Mouse (Mus musculus) liver, embryonic 15.5 days (tissue): ENCODE data around the gene Erc1. TPM values are rescaled to one million over a fixed set of nuclear protein-coding genes. Genes with fewer than 3 reads are reported as not detected.
A peak's percentile ranks its signal among the peaks of the same experiment; 100 is the strongest.

ENCODE experiments used
- ATAC-seq: fragments of 200-750 bp; cut with Nextera tagmentation; 2 replicates; pipeline ENCODE4 v1.8.0; 2017; ENCODE audit warnings: moderate number of reproducible peaks, mild to moderate bottlenecking, moderate library complexity; ENCODE audit not compliant: insufficient read depth
- H3K27ac ChIP-seq: fragments of 300-500 bp; sonication (generic); replicated peaks from 2 replicates; pipeline ENCODE4 v1.5.1; 2015; ENCODE audit warnings: mild to moderate bottlenecking, inconsistent platforms
- H3K27me3 ChIP-seq: fragments of 300-500 bp; sonication (generic); 2 replicates; pipeline ENCODE4 v1.6.1; 2015; ENCODE audit warnings: mild to moderate bottlenecking, inconsistent platforms
- H3K36me3 ChIP-seq: fragments of 300-500 bp; sonication (generic); replicated peaks from 2 replicates; pipeline ENCODE4 v1.6.1; 2015; ENCODE audit warnings: moderate library complexity, mild to moderate bottlenecking, inconsistent platforms
- H3K4me1 ChIP-seq: fragments of 300-500 bp; sonication (generic); replicated peaks from 2 replicates; pipeline ENCODE4 v1.6.1; 2015; ENCODE audit warnings: inconsistent platforms
- H3K4me2 ChIP-seq: fragments of 300-500 bp; sonication (generic); 2 replicates; pipeline ENCODE4 v1.6.1; 2015; ENCODE audit warnings: moderate library complexity, mild to moderate bottlenecking, inconsistent platforms
- H3K4me3 ChIP-seq: fragments of 300-500 bp; sonication (generic); replicated peaks from 2 replicates; pipeline ENCODE4 v1.5.1; 2015; ENCODE audit warnings: mild to moderate bottlenecking, inconsistent platforms
- H3K9ac ChIP-seq: fragments of 300-500 bp; sonication (generic); 2 replicates; pipeline ENCODE4 v1.6.1; 2015; ENCODE audit warnings: moderate library complexity, mild to moderate bottlenecking, inconsistent platforms
- H3K9me3 ChIP-seq: fragments of 300-500 bp; sonication (generic); replicated peaks from 2 replicates; pipeline ENCODE4 v1.6.1; 2016; ENCODE audit warnings: inconsistent platforms
- WGBS: fragments of 180-500 bp; shearing (Covaris S2); methylation state at CpG from one replicate; pipeline ENCODE4 v1.1.7; 2015; ENCODE audit warnings: mixed read lengths; ENCODE audit not compliant: insufficient replicate concordance; 5-methylcytosine and 5-hydroxymethylcytosine counted together
- polyA plus RNA-seq: library from polyadenylated mRNA; unstranded; fragments of >200 nt; fragmentation: Nextera tagmentation; extraction: Ambion mirVana; gene quantifications from 2 replicates; pipeline ENCODE4 v1.2.1, GENCODE M21; 2015

Erc1 gene
- 3.0 and 3.7 TPM in 2 replicates for polyA plus RNA-seq

DNA sequence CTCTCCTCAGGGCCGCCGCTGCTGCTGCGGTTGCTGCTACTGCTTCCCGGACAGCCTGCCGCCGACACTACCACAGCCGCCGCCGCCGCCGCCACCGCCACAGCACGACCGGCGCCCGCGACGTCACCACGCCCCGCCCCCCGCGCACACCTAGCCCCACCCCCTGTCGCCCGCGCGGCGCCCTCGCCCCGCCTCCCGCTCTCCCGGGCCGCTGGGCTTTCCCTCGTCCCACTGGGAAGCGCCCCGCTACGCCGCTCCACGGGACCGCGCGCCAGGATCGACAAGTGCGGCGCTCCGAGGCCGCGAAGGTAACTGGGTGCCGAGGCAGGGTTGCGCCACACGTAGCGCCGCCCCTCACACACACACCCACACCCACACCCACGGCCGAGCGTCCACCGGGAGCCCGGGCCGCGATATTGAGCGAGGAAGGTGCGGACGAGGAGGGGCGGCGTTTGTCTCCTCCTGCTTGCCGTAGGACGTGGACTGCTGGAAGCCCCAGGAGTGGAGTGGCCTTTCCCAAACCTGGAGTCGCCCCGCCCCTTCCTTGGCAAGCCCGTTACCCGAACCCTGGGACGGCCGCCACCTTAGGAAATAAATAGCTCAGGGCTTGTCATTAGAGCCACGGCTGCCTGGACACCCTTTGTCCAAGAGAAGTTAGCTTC, at the start of gene Erc1:
Erc1 (minus strand) TSS at position 134 of the 662 bp plus-strand sequence.
- Histone ChIP-seq H3K9me3 (no peaks in the 10 kb centered on the region), H3K27ac (peak within 1 kb of the TSS; percentile 94), H3K4me1 (peaks cover 25% of the 10 kb centered on the region), H3K27me3 (no peaks in the 10 kb centered on the region), H3K36me3 (no peaks in the 10 kb centered on the region), H3K4me2 (peak within 1 kb of the TSS; percentile 98), H3K4me3 (peak within 1 kb of the TSS; percentile 95), H3K9ac (peak within 1 kb of the TSS; percentile 89)
- under 1% methylated on average over 69 of the region's 73 CpGs for WGBS
- peak; percentile 94 for ATAC-seq

DNA sequence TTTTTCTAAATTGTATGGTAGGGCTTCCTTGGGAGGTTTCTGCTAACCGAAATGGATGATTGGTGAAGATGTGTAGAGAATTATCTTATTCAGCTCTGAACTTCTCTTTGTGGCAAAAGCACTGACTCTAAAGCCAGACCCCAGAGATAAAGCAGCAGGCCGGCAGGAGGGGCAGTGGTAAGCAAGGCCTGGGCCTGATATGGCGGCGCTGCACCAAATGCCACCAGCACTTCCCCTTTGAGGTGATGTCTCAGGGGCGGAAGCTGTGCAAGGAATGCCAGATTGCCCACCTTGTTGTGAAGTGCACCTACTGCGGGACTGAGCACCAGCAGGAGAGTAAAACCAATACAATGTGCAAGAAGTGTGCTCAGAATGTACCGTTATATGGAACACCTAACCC, 44.7 kb upstream of the Erc1 start:
- WGBS: 33% methylated on average over 7 of the region's 7 CpGs
- ATAC-seq: no peak

DNA sequence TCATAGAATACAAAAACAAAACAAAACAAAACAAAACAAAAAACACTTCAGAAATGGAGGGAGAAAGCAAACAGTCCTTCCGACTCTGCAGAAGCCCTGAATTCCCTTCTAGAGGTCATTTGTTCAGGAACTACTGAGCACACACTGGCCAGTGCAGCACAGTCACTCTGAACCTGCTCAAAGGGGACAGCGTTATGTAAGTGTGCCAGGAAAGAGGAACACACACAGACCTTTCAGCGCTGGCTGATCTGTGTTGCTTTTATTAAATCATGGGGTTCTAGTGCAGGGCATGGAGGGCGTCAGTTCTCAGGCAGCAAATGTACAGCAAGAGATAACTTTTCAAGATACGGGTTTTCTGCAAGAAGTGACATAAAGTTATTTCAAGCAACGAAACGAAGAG, 35.2 kb upstream of the Erc1 start:
- WGBS: 42% methylated on average over 7 of the region's 7 CpGs
- H3K27ac ChIP-seq: no peak overlapping the region
- no peak overlapping the region for H3K4me2 ChIP-seq
- no peaks in the 10 kb centered on the region for H3K36me3 ChIP-seq
- H3K9me3 ChIP-seq: no peaks in the 10 kb centered on the region
- ATAC-seq: no peak
- no peaks in the 10 kb centered on the region for H3K27me3 ChIP-seq
- no peak overlapping the region for H3K4me3 ChIP-seq
- no peak overlapping the region for H3K9ac ChIP-seq
- H3K4me1 ChIP-seq: no peaks in the 10 kb centered on the region

More for the DNA sequence above, 44.7 kb upstream of the Erc1 start:
- H3K36me3 ChIP-seq: no peaks in the 10 kb centered on the region
- peaks cover 23% of the 10 kb centered on the region for H3K27me3 ChIP-seq
- no peaks in the 10 kb centered on the region for H3K4me1 ChIP-seq
- no peak overlapping the region for H3K9ac ChIP-seq
- H3K4me3 ChIP-seq: no peak overlapping the region
- H3K9me3 ChIP-seq: no peaks in the 10 kb centered on the region
- H3K27ac ChIP-seq: no peak overlapping the region
- no peak overlapping the region for H3K4me2 ChIP-seq

DNA sequence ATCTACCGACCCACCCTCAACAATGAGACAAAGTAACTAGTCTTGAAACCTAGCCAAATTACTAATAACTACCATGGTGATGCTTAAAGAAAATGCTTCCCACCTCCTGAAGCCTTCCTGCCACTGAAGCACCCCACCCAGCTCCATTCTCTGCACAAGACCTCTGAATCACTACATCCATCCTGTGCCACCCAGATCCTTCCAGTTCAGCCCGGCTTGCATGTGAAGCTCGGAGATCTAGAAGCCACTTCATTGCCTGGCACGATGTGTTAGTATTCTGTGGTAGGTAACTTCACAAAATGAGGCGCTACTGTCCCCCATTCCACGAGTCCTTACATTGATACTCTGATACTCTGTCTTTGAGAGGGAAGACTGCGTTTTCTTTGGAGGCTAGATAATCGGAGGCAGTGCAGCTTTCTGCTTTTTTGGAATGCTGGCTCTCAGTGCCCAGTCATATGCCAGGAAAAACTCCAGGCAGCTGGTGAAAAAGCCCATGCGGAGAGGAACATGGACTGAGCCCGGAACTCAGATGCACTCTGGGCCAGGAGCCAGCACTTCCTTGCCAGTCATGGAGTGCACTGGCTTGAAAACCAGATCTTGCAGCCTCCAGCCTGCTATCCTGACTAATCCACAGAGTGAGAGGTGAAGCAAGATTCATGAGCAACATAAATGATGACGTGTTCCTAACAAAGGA, 16.5 kb upstream of the Erc1 start:
- Histone ChIP-seq H3K9ac (no peak overlapping the region), H3K36me3 (no peaks in the 10 kb centered on the region), H3K4me3 (no peak overlapping the region), H3K4me2 (no peak overlapping the region), H3K9me3 (no peaks in the 10 kb centered on the region), H3K4me1 (no peaks in the 10 kb centered on the region), H3K27ac (no peak overlapping the region), H3K27me3 (no peaks in the 10 kb centered on the region)
- 71% methylated on average over 11 of the region's 11 CpGs for WGBS
- ATAC-seq: no peak

DNA sequence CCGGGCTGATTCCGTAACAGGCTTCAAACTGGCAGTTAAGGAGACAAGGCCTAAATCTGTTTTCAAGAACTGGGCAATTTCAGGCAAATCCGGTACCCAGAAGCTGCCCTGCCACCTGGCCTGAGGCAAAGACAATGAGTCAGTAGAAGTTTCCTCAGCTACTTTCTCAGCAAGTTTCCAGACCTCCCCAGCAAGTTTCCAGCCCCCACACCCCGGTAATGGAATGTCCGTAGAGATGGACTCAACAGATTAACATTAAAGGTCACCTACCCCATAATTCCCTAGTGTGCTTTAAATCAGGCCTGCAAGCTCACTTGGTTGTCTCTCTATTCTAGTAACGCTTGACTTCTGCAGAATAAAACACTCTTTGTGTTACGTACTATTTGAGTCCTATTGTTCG, 13.6 kb upstream of the Erc1 start:
- H3K27ac ChIP-seq: no peak overlapping the region
- no peaks in the 10 kb centered on the region for H3K36me3 ChIP-seq
- no peak overlapping the region for H3K4me2 ChIP-seq
- 74% methylated on average over 8 of the region's 8 CpGs for WGBS
- no peaks in the 10 kb centered on the region for H3K27me3 ChIP-seq
- no peaks in the 10 kb centered on the region for H3K9me3 ChIP-seq
- no peaks in the 10 kb centered on the region for H3K4me1 ChIP-seq
- H3K9ac ChIP-seq: no peak overlapping the region
- no peak for ATAC-seq
- H3K4me3 ChIP-seq: no peak overlapping the region

DNA sequence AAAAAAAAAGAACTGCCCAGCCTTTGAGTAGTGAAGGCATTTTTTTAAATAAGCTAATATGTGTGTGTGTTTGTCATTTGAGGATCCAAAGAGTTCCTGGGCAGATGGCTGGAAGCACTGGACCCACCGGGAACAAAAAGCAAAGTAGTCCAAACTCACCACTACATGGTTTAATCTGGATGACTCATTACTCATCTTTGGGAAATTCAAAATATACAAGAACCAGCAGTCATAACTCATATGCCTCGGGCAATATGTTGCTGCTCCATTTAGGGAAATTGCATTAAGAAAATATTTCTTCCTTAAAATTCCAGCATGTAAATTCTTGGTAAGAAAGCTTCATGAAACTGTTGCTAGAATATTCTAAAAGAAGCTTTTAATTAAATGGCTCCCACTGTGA, 12.3 kb upstream of the Erc1 start:
- Histone ChIP-seq H3K27me3 (no peaks in the 10 kb centered on the region), H3K4me3 (no peak overlapping the region), H3K9ac (no peak overlapping the region), H3K4me1 (no peaks in the 10 kb centered on the region), H3K36me3 (no peaks in the 10 kb centered on the region), H3K4me2 (no peak overlapping the region), H3K27ac (no peak overlapping the region), H3K9me3 (no peaks in the 10 kb centered on the region)
- ATAC-seq: no peak
- 70% methylated on average over 2 of the region's 2 CpGs for WGBS

DNA sequence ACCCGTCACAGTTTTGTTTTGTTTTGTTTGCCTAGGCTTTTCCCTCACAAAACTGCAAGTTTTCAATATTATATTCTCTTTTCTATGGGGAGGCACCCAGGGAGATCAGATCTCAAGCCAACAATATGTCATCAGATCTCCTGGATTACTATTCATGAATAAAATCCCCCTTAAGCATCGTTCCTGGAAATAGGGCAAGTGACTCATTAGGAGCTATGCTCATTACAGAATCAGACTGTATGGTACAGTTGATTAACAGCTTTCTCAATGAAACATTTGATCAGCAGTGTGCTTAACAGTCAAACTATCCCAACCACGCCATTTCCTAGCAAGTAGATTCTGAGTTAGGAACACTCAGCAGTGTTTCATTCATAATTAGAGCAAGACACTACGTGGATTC, 7.5 kb upstream of the Erc1 start:
- Histone ChIP-seq H3K36me3 (no peaks in the 10 kb centered on the region), H3K4me2 (no peak overlapping the region), H3K27me3 (no peaks in the 10 kb centered on the region), H3K9ac (no peak overlapping the region), H3K4me3 (no peak overlapping the region), H3K27ac (no peak overlapping the region), H3K9me3 (no peaks in the 10 kb centered on the region), H3K4me1 (no peaks in the 10 kb centered on the region)
- WGBS: 68% methylated on average over 4 of the region's 4 CpGs
- no peak for ATAC-seq

DNA sequence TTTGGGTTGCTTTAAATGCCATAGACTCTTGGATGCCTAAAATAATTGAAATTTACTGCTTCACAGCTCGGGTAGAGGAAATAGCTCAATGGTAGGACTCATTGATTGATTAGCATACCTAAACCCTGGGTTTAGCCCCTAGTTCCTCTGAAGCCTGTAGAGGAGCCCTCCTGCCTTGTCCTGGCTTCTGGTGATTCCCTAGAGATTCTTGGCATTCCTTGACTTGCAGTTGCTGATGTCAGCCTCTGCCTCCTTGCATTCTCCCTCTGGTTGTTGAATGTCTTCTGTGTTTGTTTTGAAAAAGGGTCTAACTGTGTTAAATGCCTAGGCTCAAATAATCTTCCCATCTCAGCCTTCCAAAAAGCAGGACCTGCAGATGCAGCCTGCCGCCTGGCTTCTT, 6.2 kb upstream of the Erc1 start:
- Histone ChIP-seq H3K9me3 (no peaks in the 10 kb centered on the region), H3K4me1 (peaks cover 5% of the 10 kb centered on the region; the same call in 1 of the 2 replicates), H3K4me2 (no peak overlapping the region), H3K36me3 (no peaks in the 10 kb centered on the region), H3K27ac (no peak overlapping the region), H3K4me3 (no peak overlapping the region), H3K9ac (no peak overlapping the region), H3K27me3 (no peaks in the 10 kb centered on the region)
- ATAC-seq: no peak
- 51% methylated on average over 2 of the region's 2 CpGs for WGBS

DNA sequence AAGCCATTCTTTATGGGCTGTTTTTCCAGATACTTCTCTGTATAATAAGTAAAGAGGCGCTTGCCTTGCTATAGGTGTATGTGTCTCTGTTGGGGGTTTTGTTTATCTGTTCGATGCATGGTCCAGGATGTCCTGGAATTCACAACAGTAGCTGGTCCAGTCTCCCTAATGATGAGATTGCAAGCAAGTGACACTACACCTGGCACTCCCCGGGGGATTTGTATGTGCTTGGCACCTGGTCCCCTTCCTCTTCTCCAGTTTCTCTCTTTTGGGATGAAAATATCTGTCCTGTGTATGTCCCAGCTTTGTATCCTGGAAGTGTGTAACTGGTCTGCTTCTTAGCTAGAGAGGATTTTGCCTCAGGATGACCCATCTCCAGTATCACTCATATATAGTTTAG, 1.9 kb upstream of the Erc1 start:
- H3K4me3 ChIP-seq: no peak overlapping the region
- 72% methylated on average over 3 of the region's 3 CpGs for whole genome bisulfite sequencing
- no peak overlapping the region for H3K27ac ChIP-seq
- H3K36me3 ChIP-seq: no peaks in the 10 kb centered on the region
- H3K4me2 ChIP-seq: no peak overlapping the region
- H3K27me3 ChIP-seq: no peaks in the 10 kb centered on the region
- H3K9ac ChIP-seq: no peak overlapping the region
- H3K4me1 ChIP-seq: peaks cover 25% of the 10 kb centered on the region
- no peak for ATAC-seq
- H3K9me3 ChIP-seq: no peaks in the 10 kb centered on the region

DNA sequence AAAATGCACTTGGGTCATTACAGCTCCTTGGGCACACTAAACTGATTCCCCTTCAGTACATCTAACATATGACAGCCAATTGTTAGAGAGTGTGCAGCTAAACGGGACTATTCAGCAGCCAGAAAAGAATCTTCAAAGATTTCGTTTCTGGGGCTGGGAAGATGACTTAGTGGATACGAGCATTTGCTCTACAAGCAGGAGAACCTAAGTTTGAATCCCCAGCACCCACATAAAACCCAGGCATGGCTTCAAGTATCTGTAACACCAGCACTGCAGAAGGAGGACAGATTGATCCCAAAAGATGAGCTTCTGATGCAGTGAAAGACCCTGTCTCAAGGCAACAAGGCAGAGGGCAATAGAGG, 1.4 kb upstream of the Erc1 start:
- no peak for ATAC-seq
- Histone ChIP-seq H3K27me3 (no peaks in the 10 kb centered on the region), H3K9me3 (no peaks in the 10 kb centered on the region), H3K4me3 (peak overlapping the region; percentile 95), H3K9ac (no peak overlapping the region), H3K4me2 (peak overlapping the region; percentile 98), H3K4me1 (peaks cover 25% of the 10 kb centered on the region), H3K27ac (no peak overlapping the region), H3K36me3 (no peaks in the 10 kb centered on the region)
- 70% methylated on average over 3 of the region's 3 CpGs for WGBS

DNA sequence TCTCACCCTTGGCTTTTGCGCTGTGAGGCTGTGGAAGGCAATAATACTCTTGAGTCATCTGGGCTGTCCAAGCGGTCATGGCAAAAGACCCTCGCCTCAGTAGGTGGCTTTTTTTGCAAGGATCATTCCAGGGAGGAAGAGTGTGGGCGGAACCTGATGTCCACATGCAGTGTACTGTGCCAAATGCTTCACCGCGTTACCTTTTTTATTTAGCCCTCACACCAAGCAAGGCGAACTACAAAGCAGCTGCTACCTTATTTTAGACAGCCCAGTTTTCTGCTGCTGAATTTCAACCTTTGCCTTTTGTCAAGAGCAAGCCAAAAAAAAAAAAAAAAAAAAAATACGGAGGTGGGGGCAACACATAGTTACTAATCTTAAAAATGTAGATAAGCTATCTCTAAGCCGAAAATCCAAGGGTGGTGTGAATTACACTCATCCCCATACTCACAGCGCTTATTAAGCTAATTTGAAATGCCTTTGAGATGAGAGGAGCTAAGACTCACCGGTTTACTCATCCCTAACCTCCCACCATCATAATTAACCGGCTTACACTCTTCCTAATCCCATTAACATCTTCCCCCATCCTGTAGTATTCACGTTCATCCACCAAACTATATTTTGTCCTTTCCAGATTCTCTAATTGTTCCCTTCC, 855 bp upstream of the Erc1 start:
- H3K9ac ChIP-seq: peak overlapping the region; percentile 89
- no peaks in the 10 kb centered on the region for H3K36me3 ChIP-seq
- H3K4me3 ChIP-seq: peak overlapping the region; percentile 95
- WGBS: 22% methylated on average over 13 of the region's 13 CpGs
- peak overlapping the region; percentile 94 for H3K27ac ChIP-seq
- H3K4me2 ChIP-seq: peak overlapping the region; percentile 98
- H3K27me3 ChIP-seq: no peaks in the 10 kb centered on the region
- H3K4me1 ChIP-seq: peaks cover 25% of the 10 kb centered on the region
- H3K9me3 ChIP-seq: no peaks in the 10 kb centered on the region
- peak; percentile 5 for ATAC-seq
